In genomic region chr3:37063406-37063805, GRCm38 (mm10) we compare ENCODE assay signal across 9 mouse cellular contexts. TPM values are rescaled to one million over a fixed set of nuclear protein-coding genes. Genes with fewer than 3 reads are reported as not detected.
DNase-seq lines count a peak whose midpoint lies in the region; ATAC-seq and TF ChIP-seq lines count a peak whose summit lies in the region.
"Had no signal": no experiment of that assay in that cellular context is flagged by ENCODE, and none has a peak within 500 bp of the region (broad histone marks: within the 10 kb centered on the region; RNA-seq: fewer than 3 reads in every experiment).

TSS of gene Adad1 (plus strand) at chr3:37063527.

- H3K4me1 ChIP-seq in kidney, embryonic 15.5 days, result no peaks in the 10 kb centered on the region
- H3K4me1 ChIP-seq in forebrain, embryonic 13.5 days, result no peaks in the 10 kb centered on the region
- H3K4me1 ChIP-seq in limb, embryonic 14.5 days (ENCODE audit: control insufficient read depth, insufficient read depth, low read length), result no peaks in the 10 kb centered on the region
- no peaks in the 10 kb centered on the region for H3K4me1 ChIP-seq in small intestine, adult 2 months (ENCODE audit: control insufficient read depth, insufficient read depth, insufficient read length, low read length)

- WGBS in kidney, embryonic 15.5 days, result 42% methylated on average over 39 of the region's 39 CpGs
- 70% methylated on average over 28 of the region's 39 CpGs for WGBS in forebrain, embryonic 13.5 days
- 50% methylated on average over 31 of the region's 39 CpGs for WGBS in limb, embryonic 14.5 days
- 64% methylated on average over 39 of the region's 39 CpGs for WGBS in small intestine, adult 2 months

- H3K27me3 ChIP-seq in kidney, embryonic 15.5 days, result no peaks in the 10 kb centered on the region
- no peaks in the 10 kb centered on the region for H3K27me3 ChIP-seq in forebrain, embryonic 13.5 days
- H3K27me3 ChIP-seq in limb, embryonic 14.5 days (ENCODE audit: control insufficient read depth, insufficient read depth, low read length), result no peaks in the 10 kb centered on the region
- no peaks in the 10 kb centered on the region for H3K27me3 ChIP-seq in small intestine, adult 2 months (ENCODE audit: control insufficient read depth, insufficient read depth, low read length)

- no peak for TF ChIP-seq CTCF in small intestine, adult 2 months (IDR thresholded peaks at IDR 0.05; ENCODE audit: extremely low read depth, insufficient read length, insufficient replicate concordance, low read depth, low read length)
- no peak for TF ChIP-seq CTCF in left cerebral cortex, adult 2 months (IDR thresholded peaks at IDR 0.05)

- no peak within 1 kb of the TSS for H3K27ac ChIP-seq in kidney, embryonic 15.5 days
- H3K27ac ChIP-seq in forebrain, embryonic 13.5 days, result no peak within 1 kb of the TSS
- no peak within 1 kb of the TSS for H3K27ac ChIP-seq in limb, embryonic 14.5 days (replicated peaks; ENCODE audit: low read depth, low read length)
- H3K27ac ChIP-seq in small intestine, adult 2 months (ENCODE audit: insufficient read depth, low read depth, low read length), result no peak within 1 kb of the TSS
- no peak within 1 kb of the TSS for H3K27ac ChIP-seq in left cerebral cortex, adult 2 months

- no peak within 1 kb of the TSS for H3K9ac ChIP-seq in kidney, embryonic 15.5 days
- H3K9ac ChIP-seq in forebrain, embryonic 13.5 days, result no peak within 1 kb of the TSS
- peak within 1 kb of the TSS; percentile 40 for H3K9ac ChIP-seq in limb, embryonic 14.5 days (ENCODE audit: low read depth, low read length, severe bottlenecking)

- peaks cover 10% of the 10 kb centered on the region for H3K9me3 ChIP-seq in kidney, embryonic 15.5 days (replicated peaks)
- H3K9me3 ChIP-seq in forebrain, embryonic 13.5 days (replicated peaks), result peaks cover 31% of the 10 kb centered on the region
- peaks cover 14% of the 10 kb centered on the region; the same call in 1 of the 2 replicates for H3K9me3 ChIP-seq in limb, embryonic 14.5 days (ENCODE audit: control insufficient read depth, low read length)

- intact Hi-C loops in left cerebral cortex, adult 2 months (cut with DNase I), result no loop called here

- peak within 1 kb of the TSS; percentile 29 for H3K4me3 ChIP-seq in kidney, embryonic 15.5 days (replicated peaks)
- H3K4me3 ChIP-seq in forebrain, embryonic 13.5 days, result peak within 1 kb of the TSS; percentile 8; the same call in 1 of the 2 replicates
- peak within 1 kb of the TSS; percentile 22 for H3K4me3 ChIP-seq in limb, embryonic 14.5 days (replicated peaks; ENCODE audit: low read length)
- H3K4me3 ChIP-seq in small intestine, adult 2 months (ENCODE audit: low read depth, low read length), result peak within 1 kb of the TSS; percentile 12
- no peak within 1 kb of the TSS for H3K4me3 ChIP-seq in left cerebral cortex, adult 2 months

- DNase-seq in kidney, adult 8-10 months, result no peak
- no peak for DNase-seq in limb, embryonic 14.5 days (ENCODE audit: low spot score)
- no peak for DNase-seq in left cerebral cortex, adult 2 months (ENCODE audit: extremely low spot score in 1 of 2, low spot score in 2 of 2)
- DNase-seq in urinary bladder, postnatal 14 days (ENCODE audit: low spot score), result no peak
- DNase-seq in urinary bladder, adult 2 months (ENCODE audit: low spot score), result no peak

- ATAC-seq in kidney, embryonic 15.5 days (replicated peaks; ENCODE audit: low FRiP score), result peak; percentile 43; the same call in 1 of the 2 replicates
- ATAC-seq in forebrain, embryonic 13.5 days, result 0 out of 2 replicates have a peak, but pooled peaks have one; percentile 30
- ATAC-seq in limb, embryonic 14.5 days (ENCODE audit: low FRiP score, low read depth), result no peak

- H3K36me3 ChIP-seq in kidney, embryonic 15.5 days, result no peaks in the 10 kb centered on the region
- no peaks in the 10 kb centered on the region for H3K36me3 ChIP-seq in forebrain, embryonic 13.5 days (ENCODE audit: poor library complexity, severe bottlenecking)
- no peaks in the 10 kb centered on the region for H3K36me3 ChIP-seq in limb, embryonic 14.5 days (ENCODE audit: control insufficient read depth, insufficient read depth, low read length)
- no peaks in the 10 kb centered on the region for H3K36me3 ChIP-seq in small intestine, adult 2 months (ENCODE audit: control insufficient read depth, insufficient read depth, low read length)

- peak within 1 kb of the TSS; percentile 51 for H3K4me2 ChIP-seq in kidney, embryonic 15.5 days
- H3K4me2 ChIP-seq in forebrain, embryonic 13.5 days, result peak within 1 kb of the TSS; percentile 36
- peak within 1 kb of the TSS; percentile 45 for H3K4me2 ChIP-seq in limb, embryonic 14.5 days (replicated peaks; ENCODE audit: low read depth, low read length, severe bottlenecking)

- no peak for TF ChIP-seq POLR2A in limb, embryonic 14.5 days (IDR thresholded peaks at IDR 0.05; ENCODE audit: borderline replicate concordance, extremely low read depth, insufficient read depth, insufficient read length)
- TF ChIP-seq POLR2A in small intestine, adult 2 months (IDR thresholded peaks at IDR 0.05; ENCODE audit: low read depth, low read length), result no peak

RNA-seq across cellular contexts. Expression of gene Adad1, which starts in this region (rescaled TPM):
- polyA plus RNA-seq in kidney, embryonic 15.5 days (2015; fragmentation: Nextera tagmentation; extraction: Ambion mirVana), result 0.10 and 0.27 TPM in 2 replicates
- 0.22 and 0.34 TPM in 2 replicates for polyA plus RNA-seq in forebrain, embryonic 13.5 days (2015; fragmentation: Nextera tagmentation; extraction: Ambion mirVana)
- polyA plus RNA-seq in limb, embryonic 14.5 days (2012; rRNA removed), result 0.47 and 0.48 TPM in 2 replicates
- polyA plus RNA-seq in limb, embryonic 14.5 days (2014; fragmentation: Nextera tagmentation; extraction: Ambion mirVana), result 0.75 and 0.95 TPM in 2 replicates
- polyA plus RNA-seq in small intestine, adult 2 months (2012; rRNA removed), result not detected in 2 replicates
- not detected for total RNA-seq in left cerebral cortex, adult 2 months (2021)
- polyA plus RNA-seq in urinary bladder, adult 2 months (2012; rRNA removed), result not detected in 2 replicates
- total RNA-seq: left cerebral cortex, postnatal 25 days had no signal

Comparison
In these comparisons a context has a peak if more than half of its experiments do, and no peak if none do; other contexts are left out.
1. Peak in ATAC-seq, H3K4me3 ChIP-seq and H3K4me2 ChIP-seq in kidney, embryonic 15.5 days; RNA of the gene not detected or under 1 TPM.
2. Peak in ATAC-seq, H3K4me3 ChIP-seq and H3K4me2 ChIP-seq in forebrain, embryonic 13.5 days; RNA of the gene not detected or under 1 TPM.